Comparison of ENCODE assay signal across 17 mouse cellular contexts in genomic region chr9:34643917-34644316, GRCm38 (mm10).
DNase-seq lines count a peak whose midpoint lies in the region; ATAC-seq and TF ChIP-seq lines count a peak whose summit lies in the region.
"Had no signal": no experiment of that assay in that cellular context is flagged by ENCODE, and none has a peak within 500 bp of the region (broad histone marks: within the 10 kb centered on the region; RNA-seq: fewer than 3 reads in every experiment).

No protein-coding gene starts in this region.

- DNase-seq in midbrain, embryonic 10.5 days (ENCODE audit: low spot score) = no peak
- no peak for DNase-seq in midbrain, postnatal 0 days (ENCODE audit: low spot score)
- no peak for DNase-seq in kidney, postnatal 4 days
- DNase-seq: adrenal gland, adult 2 months; adrenal gland, postnatal 25 days; cerebellum, adult 2 months; cerebellum, postnatal 10 days; gastrocnemius, adult 2 months; gastrocnemius, postnatal 25 days; heart, postnatal 36 days had no signal

- no peaks in the 10 kb centered on the region for H3K27me3 ChIP-seq in forebrain, embryonic 13.5 days
- H3K27me3 ChIP-seq in forebrain, embryonic 12.5 days = no peaks in the 10 kb centered on the region
- H3K27me3 ChIP-seq in midbrain, embryonic 10.5 days (ENCODE audit: low read depth, poor library complexity, severe bottlenecking) = no peaks in the 10 kb centered on the region
- no peaks in the 10 kb centered on the region for H3K27me3 ChIP-seq in midbrain, postnatal 0 days (ENCODE audit: insufficient read depth, low read length)
- no peaks in the 10 kb centered on the region for H3K27me3 ChIP-seq in midbrain, embryonic 13.5 days
- H3K27me3 ChIP-seq in hindbrain, embryonic 16.5 days (replicated peaks; ENCODE audit: control insufficient read depth, insufficient read depth, low read length) = no peaks in the 10 kb centered on the region
- H3K27me3 ChIP-seq: embryonic facial prominence, embryonic 13.5 days had no signal

- no peak overlapping the region for H3K9ac ChIP-seq in forebrain, embryonic 13.5 days
- no peak overlapping the region for H3K9ac ChIP-seq in forebrain, embryonic 12.5 days
- H3K9ac ChIP-seq in midbrain, postnatal 0 days (replicated peaks; ENCODE audit: low read length, poor library complexity, severe bottlenecking) = no peak overlapping the region
- no peak overlapping the region for H3K9ac ChIP-seq in midbrain, embryonic 13.5 days (replicated peaks)
- no peak overlapping the region for H3K9ac ChIP-seq in hindbrain, embryonic 16.5 days (ENCODE audit: low read depth, low read length)
- H3K9ac ChIP-seq: embryonic facial prominence, embryonic 13.5 days; heart, embryonic 13.5 days had no signal

- ATAC-seq in forebrain, embryonic 13.5 days = peak; percentile 55; the same call in 1 of the 2 replicates
- ATAC-seq in forebrain, embryonic 12.5 days (ENCODE audit: low FRiP score) = no peak
- ATAC-seq in midbrain, postnatal 0 days (ENCODE audit: low FRiP score) = no peak
- peak; percentile 68; the same call in 1 of the 2 replicates for ATAC-seq in midbrain, embryonic 13.5 days
- no peak for ATAC-seq in hindbrain, embryonic 16.5 days
- ATAC-seq: hindbrain, postnatal 0 days had no signal

- no peak overlapping the region for H3K4me3 ChIP-seq in forebrain, embryonic 13.5 days
- H3K4me3 ChIP-seq in forebrain, embryonic 12.5 days (replicated peaks) = no peak overlapping the region
- no peak overlapping the region for H3K4me3 ChIP-seq in midbrain, embryonic 10.5 days
- H3K4me3 ChIP-seq in midbrain, postnatal 0 days (ENCODE audit: low read depth, low read length) = no peak overlapping the region
- H3K4me3 ChIP-seq in midbrain, embryonic 13.5 days (replicated peaks) = no peak overlapping the region
- no peak overlapping the region for H3K4me3 ChIP-seq in hindbrain, embryonic 16.5 days (ENCODE audit: low read length)
- H3K4me3 ChIP-seq: embryonic facial prominence, embryonic 13.5 days; gastrocnemius, adult 2 months; heart, embryonic 13.5 days had no signal

- H3K27ac ChIP-seq in forebrain, embryonic 13.5 days = no peak overlapping the region
- no peak overlapping the region for H3K27ac ChIP-seq in forebrain, embryonic 12.5 days
- H3K27ac ChIP-seq in midbrain, embryonic 10.5 days (replicated peaks) = peak overlapping the region; percentile 19; the same call in 1 of the 2 replicates
- H3K27ac ChIP-seq in midbrain, postnatal 0 days (ENCODE audit: low read depth, low read length) = no peak overlapping the region
- peak overlapping the region; percentile 53; the same call in 1 of the 2 replicates for H3K27ac ChIP-seq in midbrain, embryonic 13.5 days
- no peak overlapping the region for H3K27ac ChIP-seq in hindbrain, embryonic 16.5 days (ENCODE audit: low read depth, low read length)
- H3K27ac ChIP-seq: embryonic facial prominence, embryonic 13.5 days; gastrocnemius, adult 2 months; heart, embryonic 13.5 days; hindbrain, postnatal 0 days had no signal

- TF ChIP-seq CTCF in midbrain, postnatal 0 days (IDR thresholded peaks at IDR 0.05) = no peak

- no peaks in the 10 kb centered on the region for H3K36me3 ChIP-seq in forebrain, embryonic 13.5 days (ENCODE audit: poor library complexity, severe bottlenecking)
- no peaks in the 10 kb centered on the region for H3K36me3 ChIP-seq in forebrain, embryonic 12.5 days (replicated peaks)
- no peaks in the 10 kb centered on the region for H3K36me3 ChIP-seq in midbrain, embryonic 10.5 days
- no peaks in the 10 kb centered on the region for H3K36me3 ChIP-seq in midbrain, postnatal 0 days (ENCODE audit: insufficient read depth, low read length)
- H3K36me3 ChIP-seq in midbrain, embryonic 13.5 days = no peaks in the 10 kb centered on the region
- no peaks in the 10 kb centered on the region for H3K36me3 ChIP-seq in hindbrain, embryonic 16.5 days (ENCODE audit: control insufficient read depth, insufficient read depth, low read length)
- H3K36me3 ChIP-seq: embryonic facial prominence, embryonic 13.5 days; heart, embryonic 13.5 days had no signal

- H3K4me2 ChIP-seq in forebrain, embryonic 13.5 days = no peak overlapping the region
- H3K4me2 ChIP-seq in forebrain, embryonic 12.5 days = no peak overlapping the region
- no peak overlapping the region for H3K4me2 ChIP-seq in midbrain, postnatal 0 days (ENCODE audit: low read depth, low read length, poor library complexity, severe bottlenecking)
- H3K4me2 ChIP-seq in midbrain, embryonic 13.5 days (replicated peaks) = no peak overlapping the region
- H3K4me2 ChIP-seq in hindbrain, embryonic 16.5 days (ENCODE audit: low read length) = no peak overlapping the region
- H3K4me2 ChIP-seq: embryonic facial prominence, embryonic 13.5 days; heart, embryonic 13.5 days had no signal

- peaks cover 3% of the 10 kb centered on the region; the same call in 1 of the 2 replicates for H3K4me1 ChIP-seq in forebrain, embryonic 13.5 days
- peaks cover 12% of the 10 kb centered on the region; the same call in 1 of the 2 replicates for H3K4me1 ChIP-seq in forebrain, embryonic 12.5 days
- H3K4me1 ChIP-seq in midbrain, embryonic 10.5 days = peaks cover 17% of the 10 kb centered on the region
- H3K4me1 ChIP-seq in midbrain, postnatal 0 days (ENCODE audit: insufficient read depth, low read length) = peaks cover 2% of the 10 kb centered on the region; the same call in 1 of the 2 replicates
- peaks cover 15% of the 10 kb centered on the region for H3K4me1 ChIP-seq in midbrain, embryonic 13.5 days (replicated peaks)
- no peaks in the 10 kb centered on the region; the same call in 1 of the 2 replicates for H3K4me1 ChIP-seq in hindbrain, embryonic 16.5 days (ENCODE audit: control insufficient read depth, insufficient read depth, low read depth, low read length)
- H3K4me1 ChIP-seq: embryonic facial prominence, embryonic 13.5 days had no signal

- WGBS in forebrain, embryonic 13.5 days = 20% methylated on average over 3 of the region's 3 CpGs
- WGBS in forebrain, embryonic 12.5 days = 28% methylated on average over 3 of the region's 3 CpGs
- whole genome bisulfite sequencing in midbrain, embryonic 10.5 days = 23% methylated on average over 3 of the region's 3 CpGs
- WGBS in midbrain, postnatal 0 days = 14% methylated on average over 3 of the region's 3 CpGs
- 22% methylated on average over 3 of the region's 3 CpGs for WGBS in midbrain, embryonic 13.5 days
- 23% methylated on average over 3 of the region's 3 CpGs for WGBS in hindbrain, embryonic 16.5 days

- no peaks in the 10 kb centered on the region; the same call in 1 of the 2 replicates for H3K9me3 ChIP-seq in forebrain, embryonic 13.5 days (replicated peaks)
- H3K9me3 ChIP-seq in forebrain, embryonic 12.5 days = no peaks in the 10 kb centered on the region
- no peaks in the 10 kb centered on the region; the same call in 1 of the 2 replicates for H3K9me3 ChIP-seq in midbrain, embryonic 10.5 days (replicated peaks)
- no peaks in the 10 kb centered on the region for H3K9me3 ChIP-seq in midbrain, postnatal 0 days (ENCODE audit: low read length)
- H3K9me3 ChIP-seq in midbrain, embryonic 13.5 days = peaks cover 5% of the 10 kb centered on the region; the same call in 1 of the 2 replicates
- no peaks in the 10 kb centered on the region; the same call in 1 of the 2 replicates for H3K9me3 ChIP-seq in hindbrain, embryonic 16.5 days (ENCODE audit: control insufficient read depth, low read length)
- H3K9me3 ChIP-seq: embryonic facial prominence, embryonic 13.5 days; heart, embryonic 13.5 days had no signal

Comparison
In these comparisons a context has a peak if more than half of its experiments do, and no peak if none do; other contexts are left out.
1. ATAC-seq: peak in forebrain, embryonic 13.5 days (single experiment) and midbrain, embryonic 13.5 days (single experiment); none in forebrain, embryonic 12.5 days (single experiment), midbrain, postnatal 0 days (single experiment) and hindbrain, embryonic 16.5 days (single experiment).
2. H3K27ac ChIP-seq: peak in midbrain, embryonic 10.5 days (single experiment) and midbrain, embryonic 13.5 days (single experiment); none in forebrain, embryonic 13.5 days (single experiment), forebrain, embryonic 12.5 days (single experiment), midbrain, postnatal 0 days (single experiment) and hindbrain, embryonic 16.5 days (single experiment).